Mouse (Mus musculus) megakaryocyte-erythroid progenitor cell, adult 5-6 weeks (primary cell): ENCODE data around the gene Timmdc1. TPM values are rescaled to one million over a fixed set of nuclear protein-coding genes. Genes with fewer than 3 reads are reported as not detected.

Experiments
- ATAC-seq: replicated peaks from 2 replicates; pipeline ENCODE4 v1.8.0; 2016; ENCODE audit warnings: mild to moderate bottlenecking, inconsistent platforms; ENCODE audit not compliant: severe bottlenecking, poor library complexity, low FRiP score, low TSS enrichment
- total RNA-seq, 2 experiments: library from RNA; stranded (forward) in 1 of 2; stranded (reverse) in 1 of 2; fragments of 200-1000, 215-1000 nt in 1 of 2; fragments of >200 nt in 1 of 2; fragmentation: Nextera tagmentation in 1 of 2; gene quantifications; 2 replicates each; pipeline ENCODE4 v1.2.3; 2014 to 2017

Timmdc1 gene
- total RNA-seq, 2 experiments from 2014 or later = 22.1 to 33.0 TPM

DNA sequence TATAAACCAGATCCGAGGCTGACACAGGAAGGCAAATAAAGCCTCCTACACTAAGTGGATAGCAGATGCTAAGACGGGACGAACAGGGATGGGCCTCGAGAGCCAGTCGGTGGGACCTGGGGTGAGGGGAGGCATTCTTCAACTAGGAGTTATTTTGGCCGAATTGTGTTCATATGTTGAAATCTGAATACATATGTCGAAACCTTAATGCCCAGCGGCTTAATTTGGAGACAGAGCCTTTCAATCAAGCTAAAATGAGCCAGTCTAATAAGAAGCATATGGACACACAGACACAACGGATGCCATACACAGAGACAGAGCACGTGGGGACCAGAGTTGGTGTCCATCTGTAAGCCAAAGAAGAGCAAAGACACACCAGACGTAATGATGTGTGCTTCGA, 74.0 kb downstream of the Timmdc1 start:
- no peak for ATAC-seq

Other genes with a start within 250 kb of the Timmdc1 start
- gene Nr1i2, start 227.8 kb downstream of the Timmdc1 start, total RNA-seq (2014; fragmentation: Nextera tagmentation) = not detected in 2 replicates
- not detected in 2 replicates for gene Nr1i2, start 227.8 kb downstream of the Timmdc1 start, total RNA-seq (2017)
- not detected in 2 replicates for gene Maats1, start 180.5 kb downstream of the Timmdc1 start, total RNA-seq (2014; fragmentation: Nextera tagmentation)
- gene Maats1, start 180.5 kb downstream of the Timmdc1 start, total RNA-seq (2017) = 0.04 and 0.66 TPM in 2 replicates
- 228 and 369 TPM in 2 replicates for gene Cox17, start 175.7 kb downstream of the Timmdc1 start, total RNA-seq (2014; fragmentation: Nextera tagmentation)
- 465 and 506 TPM in 2 replicates for gene Cox17, start 175.7 kb downstream of the Timmdc1 start, total RNA-seq (2017)
- not detected in 2 replicates for gene Gm21987, start 175.6 kb downstream of the Timmdc1 start, total RNA-seq (2014; fragmentation: Nextera tagmentation)
- not detected in 2 replicates for gene Gm21987, start 175.6 kb downstream of the Timmdc1 start, total RNA-seq (2017)
- gene Popdc2, start 160.5 kb downstream of the Timmdc1 start, total RNA-seq (2014; fragmentation: Nextera tagmentation) = 10.0 and 10.1 TPM in 2 replicates
- 3.1 TPM in 1 of 2 replicates, not detected in the other for gene Popdc2, start 160.5 kb downstream of the Timmdc1 start, total RNA-seq (2017)
- not detected in 2 replicates for gene Pla1a, start 89.5 kb downstream of the Timmdc1 start, total RNA-seq (2014; fragmentation: Nextera tagmentation)
- not detected in 2 replicates for gene Pla1a, start 89.5 kb downstream of the Timmdc1 start, total RNA-seq (2017)
- gene Adprh, start 70.0 kb downstream of the Timmdc1 start, total RNA-seq (2014; fragmentation: Nextera tagmentation) = 27.4 and 31.6 TPM in 2 replicates
- 8.6 TPM in 2 replicates for gene Adprh, start 70.0 kb downstream of the Timmdc1 start, total RNA-seq (2017)
- not detected in 2 replicates for gene Cd80, start 67.1 kb downstream of the Timmdc1 start, total RNA-seq (2014; fragmentation: Nextera tagmentation)
- gene Cd80, start 67.1 kb downstream of the Timmdc1 start, total RNA-seq (2017) = not detected in 2 replicates
- 22.2 and 32.6 TPM in 2 replicates for gene Poglut1, start 27.6 kb upstream of the Timmdc1 start, total RNA-seq (2014; fragmentation: Nextera tagmentation)
- 21.9 and 23.2 TPM in 2 replicates for gene Poglut1, start 27.6 kb upstream of the Timmdc1 start, total RNA-seq (2017)
- gene Tmem39a, start 36.0 kb upstream of the Timmdc1 start, total RNA-seq (2014; fragmentation: Nextera tagmentation) = 32.5 and 48.5 TPM in 2 replicates
- 23.8 and 51.7 TPM in 2 replicates for gene Tmem39a, start 36.0 kb upstream of the Timmdc1 start, total RNA-seq (2017)
- 1.4 and 1.7 TPM in 2 replicates for gene Arhgap31, start 190.6 kb upstream of the Timmdc1 start, total RNA-seq (2014; fragmentation: Nextera tagmentation)
- gene Arhgap31, start 190.6 kb upstream of the Timmdc1 start, total RNA-seq (2017) = 0.14 and 0.91 TPM in 2 replicates
- gene B4galt4, start 219.6 kb upstream of the Timmdc1 start, total RNA-seq (2014; fragmentation: Nextera tagmentation) = not detected in 2 replicates
- 1.8 and 2.9 TPM in 2 replicates for gene B4galt4, start 219.6 kb upstream of the Timmdc1 start, total RNA-seq (2017)